In genomic region chr13:82949541-82949940, GRCm38 (mm10) we compare ENCODE assay signal across 13 mouse cellular contexts.
A peak's percentile ranks its signal among the peaks of the same experiment; 100 is the strongest.
DNase-seq lines count a peak whose midpoint lies in the region; ATAC-seq and TF ChIP-seq lines count a peak whose summit lies in the region.
"Had no signal": no experiment of that assay in that cellular context is flagged by ENCODE, and none has a peak within 500 bp of the region (broad histone marks: within the 10 kb centered on the region; RNA-seq: fewer than 3 reads in every experiment).

No protein-coding gene starts in this region.

- H3K9ac ChIP-seq in lung, embryonic 14.5 days, result no peak overlapping the region
- H3K9ac ChIP-seq in intestine, embryonic 16.5 days (ENCODE audit: low read depth, low read length), result no peak overlapping the region
- no peak overlapping the region for H3K9ac ChIP-seq in forebrain, embryonic 11.5 days (ENCODE audit: low read length)
- H3K9ac ChIP-seq: forebrain, embryonic 13.5 days; limb, embryonic 15.5 days had no signal

- WGBS in lung, embryonic 14.5 days, result 51% methylated on average over 6 of the region's 6 CpGs
- WGBS in intestine, embryonic 16.5 days, result 64% methylated on average over 6 of the region's 6 CpGs
- 88% methylated on average over 6 of the region's 6 CpGs for WGBS in forebrain, embryonic 11.5 days

- no peak for DNase-seq in frontal cortex, postnatal 14 days (ENCODE audit: low spot score in 2 of 2)
- peak; percentile 21 for DNase-seq in lung, embryonic 14.5 days
- DNase-seq in lung, postnatal 10 days, result no peak
- no peak for DNase-seq in forebrain, embryonic 11.5 days (ENCODE audit: low spot score)
- DNase-seq: embryo, embryonic 11 days; heart, adult 2 months; midbrain, embryonic 14.5 days had no signal

- no peak for TF ChIP-seq CTCF in lung, embryonic 14.5 days (IDR thresholded peaks at IDR 0.05; ENCODE audit: low read depth)

- no peak overlapping the region for H3K4me2 ChIP-seq in lung, embryonic 14.5 days
- H3K4me2 ChIP-seq in intestine, embryonic 16.5 days (ENCODE audit: low read depth, low read length), result no peak overlapping the region
- H3K4me2 ChIP-seq in forebrain, embryonic 11.5 days (ENCODE audit: low read depth, low read length, severe bottlenecking), result no peak overlapping the region
- H3K4me2 ChIP-seq: forebrain, embryonic 13.5 days; limb, embryonic 15.5 days had no signal

- no peaks in the 10 kb centered on the region for H3K4me1 ChIP-seq in lung, embryonic 14.5 days (ENCODE audit: insufficient read depth)
- H3K4me1 ChIP-seq in intestine, embryonic 16.5 days (ENCODE audit: control insufficient read depth, insufficient read depth, low read length), result no peaks in the 10 kb centered on the region
- H3K4me1 ChIP-seq in forebrain, embryonic 11.5 days (replicated peaks; ENCODE audit: control insufficient read depth, insufficient read depth, low read length), result no peaks in the 10 kb centered on the region
- H3K4me1 ChIP-seq: forebrain, embryonic 13.5 days; limb, embryonic 15.5 days had no signal

- H3K9me3 ChIP-seq in lung, embryonic 14.5 days (ENCODE audit: low read depth, low read length), result no peaks in the 10 kb centered on the region
- H3K9me3 ChIP-seq in intestine, embryonic 16.5 days (ENCODE audit: control insufficient read depth, low read length), result no peaks in the 10 kb centered on the region
- H3K9me3 ChIP-seq in forebrain, embryonic 11.5 days (ENCODE audit: control insufficient read depth, low read length), result no peaks in the 10 kb centered on the region
- H3K9me3 ChIP-seq: forebrain, embryonic 13.5 days; limb, embryonic 15.5 days had no signal

- no peaks in the 10 kb centered on the region for H3K27me3 ChIP-seq in lung, embryonic 14.5 days (ENCODE audit: insufficient read depth, low read length)
- no peaks in the 10 kb centered on the region for H3K27me3 ChIP-seq in intestine, embryonic 16.5 days (replicated peaks; ENCODE audit: control insufficient read depth, insufficient read depth, low read length)
- no peaks in the 10 kb centered on the region for H3K27me3 ChIP-seq in forebrain, embryonic 11.5 days (ENCODE audit: control insufficient read depth, insufficient read depth, low read length)
- H3K27me3 ChIP-seq: forebrain, embryonic 13.5 days; limb, embryonic 15.5 days had no signal

- ATAC-seq in frontal cortex, adult (ENCODE audit: low TSS enrichment), result peak; percentile 85
- ATAC-seq in lung, embryonic 14.5 days (ENCODE audit: insufficient read depth), result no peak
- ATAC-seq in common myeloid progenitor, adult 5-6 weeks (replicated peaks; ENCODE audit: low read depth, poor library complexity, severe bottlenecking), result peak; percentile 50; the same call in 1 of the 2 replicates
- peak; percentile 75 for ATAC-seq in megakaryocyte, adult 5-6 weeks (ENCODE audit: poor library complexity, severe bottlenecking)
- no peak for ATAC-seq in intestine, embryonic 16.5 days
- no peak for ATAC-seq in forebrain, embryonic 11.5 days (replicated peaks; ENCODE audit: low FRiP score)
- ATAC-seq: forebrain, embryonic 13.5 days had no signal

- no peak overlapping the region for H3K27ac ChIP-seq in lung, embryonic 14.5 days (ENCODE audit: low read depth)
- no peak overlapping the region for H3K27ac ChIP-seq in intestine, embryonic 16.5 days (ENCODE audit: low read length)
- H3K27ac ChIP-seq in forebrain, embryonic 11.5 days (ENCODE audit: low read depth, low read length), result no peak overlapping the region
- H3K27ac ChIP-seq: forebrain, embryonic 13.5 days; heart, adult 2 months; limb, embryonic 15.5 days had no signal

- H3K4me3 ChIP-seq in lung, embryonic 14.5 days (ENCODE audit: low read depth, low read length), result no peak overlapping the region
- no peak overlapping the region for H3K4me3 ChIP-seq in intestine, embryonic 16.5 days (ENCODE audit: low read length)
- no peak overlapping the region for H3K4me3 ChIP-seq in forebrain, embryonic 11.5 days (ENCODE audit: low read depth, low read length)
- H3K4me3 ChIP-seq: forebrain, embryonic 13.5 days; heart, adult 2 months; limb, embryonic 15.5 days had no signal

- H3K36me3 ChIP-seq in lung, embryonic 14.5 days (ENCODE audit: insufficient read depth), result no peaks in the 10 kb centered on the region
- no peaks in the 10 kb centered on the region for H3K36me3 ChIP-seq in intestine, embryonic 16.5 days (ENCODE audit: control insufficient read depth, insufficient read depth, low read length)
- no peaks in the 10 kb centered on the region for H3K36me3 ChIP-seq in forebrain, embryonic 11.5 days (ENCODE audit: control insufficient read depth, insufficient read depth, low read length)
- H3K36me3 ChIP-seq: limb, embryonic 15.5 days had no signal

Comparison
In these comparisons a context has a peak if more than half of its experiments do, and no peak if none do; other contexts are left out.
1. ATAC-seq: peak in frontal cortex, adult (single experiment), common myeloid progenitor, adult 5-6 weeks (single experiment) and megakaryocyte, adult 5-6 weeks (single experiment); none in lung, embryonic 14.5 days (single experiment), intestine, embryonic 16.5 days (single experiment) and forebrain, embryonic 11.5 days (single experiment).